Comparison of ENCODE assay signal across 7 mouse cellular contexts in genomic region chr6:50354688-50355660, GRCm38 (mm10).
A peak's percentile ranks its signal among the peaks of the same experiment; 100 is the strongest.
DNase-seq lines count a peak whose midpoint lies in the region; ATAC-seq and TF ChIP-seq lines count a peak whose summit lies in the region.

No protein-coding gene starts in this region.

- DNase-seq in NIH3T3 (ENCODE audit: low read depth): peak; percentile 85
- DNase-seq in brain, embryonic 14.5 days (ENCODE audit: low read depth): peak; percentile 59
- peak; percentile 81 for DNase-seq in heart, postnatal 0 days (ENCODE audit: low spot score)
- no peak for DNase-seq in liver, embryonic 14.5 days (ENCODE audit: low read depth in 3 of 3, low spot score in 3 of 3)
- peak; percentile 58 for DNase-seq in yolk sac, embryonic 10.5 days (ENCODE audit: low spot score)
- DNase-seq in spleen, adult 18-20 months: no peak
- DNase-seq in thymus, adult 2 months: no peak

- H3K9me3 ChIP-seq in heart, postnatal 0 days (replicated peaks; ENCODE audit: control insufficient read depth, low read length): no peaks in the 10 kb centered on the region
- no peaks in the 10 kb centered on the region for H3K9me3 ChIP-seq in liver, embryonic 14.5 days (ENCODE audit: control insufficient read depth, low read length)

- peak overlapping the region; percentile 90 for H3K27ac ChIP-seq in heart, postnatal 0 days (ENCODE audit: low read depth)
- H3K27ac ChIP-seq in liver, embryonic 14.5 days: no peak overlapping the region
- no peak overlapping the region for H3K27ac ChIP-seq in thymus, adult 2 months (ENCODE audit: control insufficient read depth, insufficient read depth, low read length)

- TF ChIP-seq EP300 in heart, postnatal 0 days (IDR thresholded peaks at IDR 0.05; ENCODE audit: low read depth): no peak
- no peak for TF ChIP-seq EP300 in liver, embryonic 14.5 days (IDR thresholded peaks at IDR 0.05; ENCODE audit: low read depth)

- WGBS in heart, postnatal 0 days: 10% methylated on average over 20 of the region's 20 CpGs
- 34% methylated on average over 20 of the region's 20 CpGs for WGBS in liver, embryonic 14.5 days (ENCODE audit: insufficient replicate concordance)
- 89% methylated on average over 20 of the region's 20 CpGs for WGBS in thymus, adult 2 months

- TF ChIP-seq POLR2A in brain, embryonic 14.5 days (IDR thresholded peaks at IDR 0.05; ENCODE audit: borderline replicate concordance, extremely low read depth, insufficient read depth, insufficient read length, poor library complexity, severe bottlenecking): no peak
- no peak for TF ChIP-seq POLR2A in thymus, adult 2 months (IDR thresholded peaks at IDR 0.05; ENCODE audit: control insufficient read depth, extremely low read depth, insufficient read depth, low read length, poor library complexity)

- H3K4me1 ChIP-seq in heart, postnatal 0 days (ENCODE audit: control insufficient read depth, insufficient read depth): peaks cover 49% of the 10 kb centered on the region
- peaks cover 0 to 6% of the 10 kb centered on the region in 2 experiments; a peak in 2 of 4 replicates for H3K4me1 ChIP-seq in liver, embryonic 14.5 days (replicated peaks; ENCODE audit: control insufficient read depth in 2 of 2, insufficient read depth in 2 of 2, low read length in 1 of 2)
- H3K4me1 ChIP-seq in thymus, adult 2 months (replicated peaks; ENCODE audit: control insufficient read depth, insufficient read depth, low read length): no peaks in the 10 kb centered on the region

- H3K36me3 ChIP-seq in heart, postnatal 0 days (replicated peaks; ENCODE audit: control insufficient read depth, insufficient read depth, low read length): peaks cover 16% of the 10 kb centered on the region; the same call in 1 of the 2 replicates
- no peaks in the 10 kb centered on the region for H3K36me3 ChIP-seq in liver, embryonic 14.5 days (replicated peaks; ENCODE audit: control insufficient read depth, insufficient read depth, low read depth)
- H3K36me3 ChIP-seq in thymus, adult 2 months (ENCODE audit: control insufficient read depth, insufficient read depth, low read length): no peaks in the 10 kb centered on the region

- 0 out of 2 replicates have a peak overlapping the region, but pooled peaks have one; percentile 3 for H3K4me3 ChIP-seq in heart, postnatal 0 days (ENCODE audit: low read depth, low read length)
- no peak overlapping the region for H3K4me3 ChIP-seq in liver, embryonic 14.5 days (ENCODE audit: insufficient read depth in 1 of 2, low read depth in 2 of 2, low read length in 2 of 2)
- no peak overlapping the region for H3K4me3 ChIP-seq in thymus, adult 2 months (ENCODE audit: control insufficient read depth, insufficient read depth, low read length)

- no peak for TF ChIP-seq CTCF in brain, embryonic 14.5 days (IDR thresholded peaks at IDR 0.05; ENCODE audit: borderline replicate concordance, extremely low read depth, insufficient read depth, insufficient read length)
- TF ChIP-seq CTCF in heart, postnatal 0 days (IDR thresholded peaks at IDR 0.05; ENCODE audit: low read depth): no peak
- TF ChIP-seq CTCF in liver, embryonic 14.5 days (IDR thresholded peaks at IDR 0.05; ENCODE audit: low read depth): no peak
- TF ChIP-seq CTCF in thymus, adult 2 months (IDR thresholded peaks at IDR 0.05; ENCODE audit: borderline replicate concordance, control insufficient read depth, extremely low read depth, insufficient read depth, low read length, poor library complexity): no peak

- no peaks in the 10 kb centered on the region for H3K27me3 ChIP-seq in heart, postnatal 0 days (ENCODE audit: control insufficient read depth, insufficient read depth, low read length)
- no peaks in the 10 kb centered on the region for H3K27me3 ChIP-seq in liver, embryonic 14.5 days (ENCODE audit: control insufficient read depth, insufficient read depth, low read length)
- H3K27me3 ChIP-seq in thymus, adult 2 months (ENCODE audit: control insufficient read depth, insufficient read depth, low read length): no peaks in the 10 kb centered on the region

- H3K4me2 ChIP-seq in heart, postnatal 0 days (ENCODE audit: low read depth, low read length): peak overlapping the region; percentile 46
- H3K4me2 ChIP-seq in liver, embryonic 14.5 days (ENCODE audit: low read depth): 0 out of 2 replicates have a peak overlapping the region, but pooled peaks have one; percentile 1

- H3K9ac ChIP-seq in heart, postnatal 0 days (replicated peaks; ENCODE audit: low read depth, low read length): peak overlapping the region; percentile 31
- no peak overlapping the region for H3K9ac ChIP-seq in liver, embryonic 14.5 days (replicated peaks)

- peak; percentile 45 for ATAC-seq in heart, postnatal 0 days (ENCODE audit: insufficient read depth, low read depth)
- ATAC-seq in liver, embryonic 14.5 days (ENCODE audit: insufficient read depth): no peak

Comparison
In these comparisons a context has a peak if more than half of its experiments do, and no peak if none do; other contexts are left out.
1. DNase-seq: peak in NIH3T3 (single experiment), brain, embryonic 14.5 days (single experiment), heart, postnatal 0 days (single experiment) and yolk sac, embryonic 10.5 days (single experiment); none in liver, embryonic 14.5 days (0 of 3), spleen, adult 18-20 months (0 of 2) and thymus, adult 2 months (single experiment).